Mouse (Mus musculus) kidney, adult 8-10 months (tissue): ENCODE measurements at regions not wholly inside any gene's neighbourhood (a gene's known extent, or its start where the extent isn't known, plus 50 kb on each side); places are given as distances from the start of the nearest gene placed in this dataset.
A peak's percentile ranks its signal among the peaks of the same experiment; 100 is the strongest.

Source experiments
- DNase-seq, 2 experiments: peaks; one replicate each; pipeline ENCODE4 v3.0.0; 2022

- DNase-seq, result no peak
Measured at GRCm38 (mm10) chr6:41121641-41122040, 86.3 kb upstream of the 2210010C04Rik start.

DNA sequence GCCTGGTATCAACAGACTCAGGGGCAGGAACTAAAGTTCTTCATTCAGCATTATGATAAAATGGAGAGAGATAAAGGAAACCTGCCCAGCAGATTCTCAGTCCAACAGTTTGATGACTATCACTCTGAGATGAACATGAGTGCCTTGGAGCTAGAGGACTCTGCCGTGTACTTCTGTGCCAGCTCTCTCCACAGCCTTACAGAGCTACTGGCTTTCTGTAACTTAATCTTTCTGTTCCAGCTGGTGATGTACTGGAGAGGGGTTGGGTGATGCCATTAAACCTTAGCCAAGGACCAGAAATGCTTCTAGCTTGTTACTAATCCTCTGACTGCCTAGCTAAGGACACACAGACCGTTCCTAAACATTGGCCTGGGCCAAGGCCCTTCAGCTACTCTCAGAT is 83.9 kb upstream of the 2210010C04Rik start:
- no peak for DNase-seq

DNA sequence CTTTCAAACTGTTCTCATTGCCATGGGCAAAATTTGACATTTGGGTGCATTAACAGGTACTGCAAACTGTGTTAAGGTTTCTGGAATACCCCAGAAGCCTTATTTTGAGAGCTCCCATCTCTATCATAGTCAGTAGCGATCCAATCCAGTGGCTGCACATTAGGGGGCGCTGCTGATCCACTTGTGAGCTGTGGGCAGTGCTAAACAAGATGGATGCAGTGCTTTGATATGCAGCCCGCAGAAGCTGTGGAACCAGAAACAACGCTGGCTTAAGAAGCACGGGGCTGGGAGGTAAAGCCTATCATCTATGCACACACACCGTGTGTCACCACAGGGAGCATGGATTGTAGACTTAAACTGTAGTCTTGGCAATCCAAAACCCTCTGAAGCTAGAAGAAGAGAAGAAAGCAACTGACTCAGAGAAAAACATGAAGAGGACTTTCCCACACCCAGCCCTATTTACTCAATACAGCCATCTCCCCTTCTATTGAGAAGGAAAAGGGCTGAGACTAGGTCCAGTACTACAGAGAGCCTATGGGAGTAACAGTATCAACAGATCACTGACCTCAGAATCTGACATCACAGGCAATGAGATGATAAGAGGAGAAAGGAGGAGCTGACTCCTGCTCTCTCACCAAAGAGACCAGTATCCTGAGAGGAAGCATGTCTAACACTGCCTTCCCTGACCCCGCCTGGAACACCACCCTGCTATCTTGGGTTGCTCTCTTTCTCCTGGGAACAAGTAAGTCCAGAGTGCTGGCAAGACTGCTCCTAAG is 83.1 kb upstream of the 2210010C04Rik start:
- peak; percentile 30 to 65 for DNase-seq

- DNase-seq, result no peak
Measured at GRCm38 (mm10) chr6:41113943-41114342, 78.6 kb upstream of the 2210010C04Rik start.

DNA sequence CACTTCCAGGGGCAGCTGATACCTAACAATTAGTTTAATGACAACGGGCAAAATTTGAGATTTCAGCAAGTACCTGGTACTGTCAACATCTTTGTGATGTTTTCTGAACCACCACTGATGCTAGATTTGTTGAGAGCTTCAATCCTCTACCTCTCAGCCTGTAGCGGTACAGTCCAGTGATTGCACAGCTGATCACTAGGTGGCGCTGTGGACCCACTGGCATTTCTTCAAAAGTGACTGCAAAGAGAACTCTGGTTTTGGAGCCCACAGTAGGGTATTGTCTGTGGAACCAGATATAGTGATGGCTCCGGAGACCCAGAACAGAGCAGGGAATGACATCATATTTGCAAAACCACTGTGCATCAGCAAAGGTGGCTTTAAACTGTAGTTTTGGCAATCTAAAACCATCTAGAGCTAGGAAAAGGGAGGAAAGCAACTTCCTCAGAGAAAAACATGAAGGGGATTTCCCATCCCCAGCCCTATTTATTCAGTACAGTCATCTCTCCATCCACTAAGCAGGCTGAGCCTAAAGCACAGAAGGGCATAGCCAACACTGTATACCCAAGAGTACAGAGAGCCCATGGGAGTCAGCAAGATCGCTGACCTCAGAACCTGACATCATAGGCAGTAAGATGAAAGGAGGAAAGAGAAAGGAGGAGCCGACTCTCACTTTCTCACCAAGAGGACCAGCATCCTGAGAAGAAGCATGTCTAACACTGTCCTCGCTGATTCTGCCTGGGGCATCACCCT is 77.7 kb upstream of the 2210010C04Rik start:
- peak in 1 of 2 experiments; percentile 44 for DNase-seq

- DNase-seq, result no peak
Measured at GRCm38 (mm10) chr6:41111829-41112228, 76.5 kb upstream of the 2210010C04Rik start.

- no peak for DNase-seq
Measured at GRCm38 (mm10) chr6:41108897-41109296, 73.6 kb upstream of the 2210010C04Rik start.

DNA sequence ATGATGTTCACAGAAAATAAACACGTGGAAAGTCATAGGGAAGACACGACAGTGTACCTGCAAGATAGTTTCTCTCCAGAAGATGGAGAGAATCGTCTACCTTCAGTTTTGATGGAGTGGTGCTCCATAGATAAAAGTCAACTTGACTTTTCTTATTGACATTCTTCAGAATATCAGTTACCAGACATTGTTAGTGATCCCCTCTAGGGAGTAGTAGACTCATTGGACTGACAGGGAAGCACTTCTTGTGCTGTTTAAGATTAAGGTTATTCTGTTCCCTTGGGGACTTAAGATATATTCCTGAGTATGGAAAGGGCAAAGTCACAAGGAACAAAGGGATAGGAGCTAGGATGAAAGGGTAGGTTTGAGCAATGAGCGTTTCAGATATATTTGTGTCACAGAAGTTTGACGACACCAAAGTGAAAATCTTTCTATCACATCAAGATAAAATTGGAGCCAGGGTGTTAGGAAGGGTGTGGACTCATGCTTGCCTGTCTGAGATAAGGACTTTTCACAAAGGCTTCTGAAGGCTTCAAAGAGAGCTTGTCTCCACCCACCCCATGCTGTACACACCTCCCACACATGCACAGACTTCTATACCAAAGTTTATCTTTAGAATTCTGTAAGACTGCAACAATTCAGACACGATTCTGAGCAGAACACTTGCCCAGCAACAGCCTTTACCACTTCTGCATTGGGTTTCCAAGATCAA is 68.5 kb upstream of the 2210010C04Rik start:
- no peak for DNase-seq

DNA sequence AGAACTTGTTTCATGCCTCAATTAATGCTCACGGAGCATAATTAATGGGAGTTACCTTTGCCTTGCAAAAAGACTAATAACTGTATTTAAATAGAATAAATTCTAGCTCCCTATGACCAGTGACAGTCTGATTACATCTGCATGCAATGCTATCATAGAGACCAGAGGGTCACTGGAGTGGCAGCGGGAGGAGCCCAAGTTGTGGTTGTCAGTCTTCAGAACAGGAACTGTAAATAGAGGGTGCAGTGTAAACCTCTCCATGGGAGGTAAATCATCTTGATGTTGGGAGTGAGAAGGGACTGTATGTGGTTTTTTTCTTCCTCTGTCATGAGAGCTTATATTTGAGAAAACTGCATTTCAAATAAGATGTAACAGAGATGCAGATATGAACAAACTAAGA is 66.7 kb upstream of the 2210010C04Rik start:
- DNase-seq, result no peak

- DNase-seq, result no peak
Measured at GRCm38 (mm10) chr6:41100258-41100657, 64.9 kb upstream of the 2210010C04Rik start.

DNA sequence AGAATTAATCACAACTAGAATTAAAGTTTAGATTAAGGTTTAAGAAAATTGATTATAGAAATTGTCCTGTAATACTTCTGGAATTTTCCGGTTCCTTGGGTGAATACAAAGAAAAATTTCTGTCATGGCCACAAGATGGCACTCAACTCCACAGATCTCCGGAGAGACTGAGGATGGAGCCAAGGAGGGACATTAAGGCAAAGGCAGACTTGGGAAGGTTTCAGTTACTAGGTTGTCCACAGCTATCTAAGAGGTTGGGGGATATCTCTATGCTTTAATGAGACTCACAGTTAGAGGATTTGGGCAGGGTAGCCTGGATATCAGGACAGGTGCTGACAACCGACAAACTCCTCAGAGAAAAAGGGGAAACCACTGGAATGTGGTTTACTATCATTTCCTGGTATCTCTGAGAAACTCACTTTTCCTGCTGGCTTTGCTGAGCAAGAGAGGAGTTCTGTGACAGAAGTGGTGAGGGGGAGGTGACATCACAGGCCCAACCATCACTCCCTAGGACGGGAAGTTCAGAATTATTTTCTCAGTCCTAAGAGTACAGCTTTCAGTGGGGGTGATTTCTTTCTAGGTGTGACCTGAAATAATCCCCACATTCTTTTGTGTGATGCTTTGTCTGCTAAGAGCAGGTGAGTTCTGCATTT is 56.0 kb upstream of the 2210010C04Rik start:
- DNase-seq, result no peak
